Mouse (Mus musculus): ENCODE results near the gene Myrf.

Gene Myrf

DNA sequence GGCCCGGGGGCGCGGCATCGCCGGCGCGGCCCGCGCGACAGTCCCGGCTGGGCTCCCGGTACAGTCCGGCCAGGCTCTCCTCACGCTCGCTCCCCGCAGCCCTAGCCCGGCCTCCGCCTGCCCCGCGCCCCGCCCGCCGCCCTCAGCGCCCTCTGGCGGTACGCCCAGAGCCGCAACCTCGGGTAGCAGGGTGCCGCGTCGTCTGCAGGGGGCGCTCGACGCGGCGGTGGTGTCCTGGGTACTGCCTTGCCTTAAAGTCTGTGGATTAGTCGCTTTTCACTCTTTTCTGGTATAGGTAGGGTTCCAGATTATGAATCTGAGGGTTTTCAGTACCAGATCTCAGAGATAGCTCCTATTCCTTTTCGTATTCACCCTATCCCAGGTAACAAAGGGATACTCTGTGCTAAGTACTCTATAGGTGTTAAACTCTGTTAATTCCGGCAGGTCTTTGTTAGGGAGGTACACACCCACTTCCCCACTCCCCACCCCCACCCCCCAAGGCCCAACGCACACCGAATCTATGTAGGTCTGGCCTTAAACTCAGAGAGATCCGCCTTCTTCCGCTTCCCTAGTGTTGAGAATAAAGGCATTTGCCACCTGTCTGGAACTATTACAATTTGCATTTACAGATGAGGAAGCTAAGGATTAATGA, at the start of gene Myrf:
Gene Myrf (minus strand): TSS at position 95 of the 652 bp plus-strand sequence.
- peak in 1 of 2 experiments; percentile 44 for DNase-seq (ENCODE audit: low spot score in 2 of 2)

DNA sequence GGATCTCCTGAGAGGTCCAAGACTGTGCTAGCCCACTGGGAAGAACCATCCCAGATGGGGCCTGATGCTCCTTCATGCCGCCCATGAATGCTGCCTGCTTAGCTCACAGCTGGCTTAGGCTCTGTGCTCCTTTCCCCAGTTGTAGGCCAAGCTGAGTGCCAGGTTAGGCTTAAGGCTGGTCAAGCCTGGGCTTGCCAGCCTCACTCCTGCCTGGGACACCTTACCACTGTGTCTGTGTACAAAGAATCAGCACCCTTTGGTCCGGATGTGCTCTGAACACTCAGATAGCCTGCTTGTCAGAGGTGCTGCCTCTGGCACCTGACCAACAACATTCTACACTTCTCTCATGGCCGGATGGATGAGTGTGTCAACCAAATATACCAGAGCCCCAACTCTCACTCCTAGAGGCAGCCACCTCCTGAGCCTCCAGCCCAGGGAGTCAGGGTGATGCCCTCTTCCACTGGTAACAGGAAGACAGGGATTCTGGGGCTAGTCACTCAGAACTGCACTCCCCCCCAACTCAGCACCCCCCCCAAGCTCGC, 49.1 kb upstream of the Myrf start:
- DNase-seq (ENCODE audit: low spot score in 2 of 2): no peak

DNA sequence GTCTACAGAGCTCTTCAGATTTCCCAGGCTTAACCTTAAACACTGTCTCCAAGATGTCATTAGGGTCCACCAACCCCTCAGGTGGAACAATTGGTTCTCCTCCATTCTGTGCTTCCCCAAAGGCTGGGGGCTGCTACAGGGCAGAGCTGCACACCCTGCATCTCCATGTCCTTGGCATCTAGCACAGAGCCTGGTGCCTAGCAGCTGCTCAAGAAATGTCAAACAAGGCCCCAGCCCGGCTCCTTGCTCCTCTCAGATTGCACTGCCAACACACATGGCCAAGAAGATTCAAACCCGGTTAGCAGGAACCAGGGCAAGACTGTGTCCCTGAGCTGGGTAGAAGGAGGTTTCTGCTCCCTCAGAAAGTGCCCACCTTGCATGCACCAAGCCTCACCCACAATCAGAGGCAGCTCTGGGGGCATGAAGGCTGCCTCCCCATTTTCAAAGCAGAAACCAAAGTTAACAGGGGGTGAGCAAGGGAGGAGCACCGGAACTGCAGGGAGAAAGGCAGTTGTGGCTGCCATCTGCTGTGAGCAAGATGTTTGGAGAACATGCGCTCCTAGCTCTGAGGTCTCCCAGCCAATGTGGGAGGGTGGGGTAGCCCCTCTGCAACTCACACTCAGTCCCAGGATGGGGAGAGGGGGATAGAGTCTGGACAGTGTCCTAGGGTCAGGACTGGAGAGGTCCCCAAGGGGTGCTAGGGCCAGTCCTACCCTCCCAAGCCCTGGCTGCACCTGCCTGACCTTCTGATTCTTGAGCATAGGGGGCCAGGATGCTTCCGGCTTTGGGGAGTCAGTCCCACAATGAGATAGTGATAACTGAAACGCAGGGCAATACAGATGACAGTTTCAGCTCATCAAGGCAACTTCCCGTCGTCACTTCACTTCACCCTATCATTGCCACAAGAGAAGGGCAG, 47.8 kb upstream of the Myrf start:
- no peak for DNase-seq (ENCODE audit: low spot score in 2 of 2)

DNA sequence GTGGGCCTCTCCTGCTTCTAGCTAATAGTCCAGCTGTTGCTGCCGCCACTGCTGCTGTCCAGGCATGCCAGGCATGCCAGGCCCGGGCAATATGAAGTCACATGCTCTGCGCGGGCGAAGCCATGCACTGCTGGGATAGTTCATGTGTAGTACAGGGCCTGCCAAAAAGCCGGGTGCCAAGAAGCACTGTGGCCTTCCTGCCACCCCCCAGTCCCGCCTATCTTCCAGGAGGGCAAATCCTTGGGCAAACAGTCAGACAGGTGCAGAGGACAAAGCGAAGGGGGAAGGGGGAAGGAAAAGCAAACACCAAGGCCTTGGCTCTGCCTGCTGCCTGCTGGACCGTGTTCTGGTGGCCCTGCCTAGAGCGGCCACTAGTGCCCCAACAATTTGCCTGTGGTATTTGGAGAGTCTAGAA, 45.9 kb upstream of the Myrf start:
- no peak for DNase-seq (ENCODE audit: low spot score in 2 of 2)

DNA sequence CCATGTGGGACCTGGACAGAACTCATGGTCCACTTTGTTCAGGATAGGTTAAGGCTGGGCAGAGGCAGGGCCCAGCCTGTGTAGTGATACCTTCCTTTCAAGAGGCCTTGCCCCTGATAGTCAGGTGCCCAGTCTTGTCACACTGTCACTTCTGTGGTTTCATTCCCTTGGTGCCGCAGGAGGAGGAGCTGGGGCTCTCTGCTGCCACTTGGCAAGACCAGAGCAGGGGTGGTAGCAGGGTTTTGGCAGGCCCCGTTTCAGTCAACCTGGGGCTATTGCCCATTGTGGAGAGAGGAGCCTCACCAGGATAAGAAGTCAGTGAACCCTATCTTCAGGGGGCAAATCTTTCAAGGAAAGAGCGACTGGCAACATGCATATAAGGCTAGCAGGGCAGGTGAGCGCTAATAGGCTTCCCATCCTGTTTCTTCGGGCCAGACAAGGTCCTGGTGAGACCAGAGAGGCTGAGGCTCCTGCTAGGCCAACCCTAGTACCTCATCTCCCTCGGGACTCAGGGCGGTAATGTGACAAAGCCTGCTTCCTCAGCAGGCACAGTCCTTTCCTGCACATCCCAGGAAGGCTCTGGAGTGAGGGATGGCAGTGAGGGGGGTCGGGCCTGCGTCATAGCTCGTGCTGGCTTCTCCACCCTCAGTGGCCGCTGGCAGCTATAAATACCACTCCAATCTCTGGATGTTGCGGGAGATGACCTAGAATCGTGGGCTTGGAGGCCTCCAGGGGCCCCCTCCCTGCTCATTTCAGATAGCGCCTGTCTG, 40.4 kb upstream of the Myrf start:
- no peak for DNase-seq (ENCODE audit: low spot score in 2 of 2)

DNA sequence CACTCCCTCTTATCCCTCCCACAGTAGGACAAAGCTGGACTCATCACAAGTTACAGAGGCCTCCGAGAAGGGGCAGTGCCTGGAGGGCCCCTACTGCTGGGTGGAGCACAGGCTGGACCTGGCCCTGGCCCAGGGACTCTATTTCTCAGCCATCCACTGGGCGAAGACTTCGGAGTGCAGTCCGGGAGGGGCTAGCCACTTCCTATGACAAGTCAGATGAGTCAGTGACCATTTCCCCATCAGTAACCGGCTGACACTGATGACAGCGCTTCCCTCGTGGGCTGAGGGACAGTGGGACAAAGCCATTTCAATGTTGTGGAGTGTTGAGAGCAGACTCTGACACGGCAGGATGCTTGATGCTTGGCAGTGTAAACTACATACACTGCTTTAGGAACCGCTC, 39.1 kb upstream of the Myrf start:
- DNase-seq (ENCODE audit: low spot score in 2 of 2): no peak

DNA sequence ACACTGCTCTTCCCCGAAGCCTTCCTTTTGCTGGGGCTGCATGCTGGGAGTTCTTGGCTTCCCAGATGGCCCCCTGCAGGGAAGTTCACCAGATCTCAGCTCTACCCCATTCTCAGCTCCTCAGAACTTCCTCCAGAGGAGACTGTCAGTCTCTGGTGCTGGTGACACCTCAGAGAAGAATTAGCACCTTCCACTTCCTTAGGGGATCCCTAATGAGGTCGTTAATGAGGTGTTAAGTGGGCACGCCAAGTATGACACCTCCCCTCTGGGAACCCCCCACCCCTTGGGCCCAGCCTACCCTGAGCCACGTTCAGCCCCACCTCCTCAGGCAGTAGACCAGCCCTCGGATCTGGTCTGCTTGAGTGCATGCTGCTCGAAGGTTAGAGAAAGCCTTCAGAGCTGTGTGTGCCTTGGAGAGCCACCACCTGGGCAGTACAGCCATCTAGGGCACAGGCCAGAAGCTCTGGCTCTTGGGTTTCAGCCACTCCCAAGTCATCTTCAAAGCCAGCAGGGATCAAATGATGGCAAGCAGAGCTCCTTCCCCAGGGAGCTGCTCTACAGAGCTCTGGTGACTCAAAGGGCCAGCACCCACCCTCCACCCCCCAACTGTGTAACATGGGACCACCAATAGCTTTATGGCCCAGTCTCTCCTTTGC, 38.2 kb upstream of the Myrf start:
- DNase-seq (ENCODE audit: low spot score in 2 of 2): no peak

DNA sequence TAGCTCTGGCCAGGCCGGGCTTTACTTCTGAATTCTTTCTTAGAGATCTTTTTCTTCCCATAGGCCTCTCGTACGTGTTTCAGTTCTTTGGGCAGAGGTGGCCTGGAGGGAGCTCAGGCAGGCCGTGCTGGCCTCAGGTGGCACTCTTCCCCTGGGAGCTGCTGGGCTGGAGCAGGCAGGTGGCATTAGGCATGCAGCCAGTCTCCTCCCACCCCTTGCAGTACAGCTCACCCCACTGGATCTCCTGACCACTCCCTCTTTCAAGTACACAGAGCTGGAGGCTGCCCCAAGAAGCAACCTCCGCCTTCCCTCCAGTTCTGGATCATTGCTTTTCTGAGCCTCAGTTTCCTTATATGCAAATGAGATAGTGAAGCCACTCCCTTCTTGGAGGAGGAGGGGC, 37.2 kb upstream of the Myrf start:
- no peak for DNase-seq (ENCODE audit: low spot score in 2 of 2)

DNA sequence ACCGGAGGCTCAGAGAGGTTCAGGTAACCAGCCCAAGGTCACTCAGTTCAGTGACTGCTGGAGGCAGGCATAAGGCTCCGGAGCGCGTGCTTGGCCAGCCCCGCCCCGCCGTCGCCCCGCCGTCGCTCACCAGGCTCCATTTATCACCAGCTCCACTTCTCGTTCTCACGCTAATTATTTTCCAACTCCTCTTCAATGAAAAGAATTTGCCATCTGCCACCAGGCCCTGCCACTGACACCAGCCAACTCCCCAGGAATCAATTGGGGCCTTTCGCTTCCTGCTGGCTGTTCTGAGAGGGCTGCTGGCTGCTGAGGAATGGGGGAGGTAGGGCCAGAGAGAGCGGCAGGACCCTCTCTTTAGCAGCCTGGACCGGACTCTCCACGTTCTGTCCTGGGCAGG, 36.8 kb upstream of the Myrf start:
- no peak for DNase-seq (ENCODE audit: low spot score in 2 of 2)

DNA sequence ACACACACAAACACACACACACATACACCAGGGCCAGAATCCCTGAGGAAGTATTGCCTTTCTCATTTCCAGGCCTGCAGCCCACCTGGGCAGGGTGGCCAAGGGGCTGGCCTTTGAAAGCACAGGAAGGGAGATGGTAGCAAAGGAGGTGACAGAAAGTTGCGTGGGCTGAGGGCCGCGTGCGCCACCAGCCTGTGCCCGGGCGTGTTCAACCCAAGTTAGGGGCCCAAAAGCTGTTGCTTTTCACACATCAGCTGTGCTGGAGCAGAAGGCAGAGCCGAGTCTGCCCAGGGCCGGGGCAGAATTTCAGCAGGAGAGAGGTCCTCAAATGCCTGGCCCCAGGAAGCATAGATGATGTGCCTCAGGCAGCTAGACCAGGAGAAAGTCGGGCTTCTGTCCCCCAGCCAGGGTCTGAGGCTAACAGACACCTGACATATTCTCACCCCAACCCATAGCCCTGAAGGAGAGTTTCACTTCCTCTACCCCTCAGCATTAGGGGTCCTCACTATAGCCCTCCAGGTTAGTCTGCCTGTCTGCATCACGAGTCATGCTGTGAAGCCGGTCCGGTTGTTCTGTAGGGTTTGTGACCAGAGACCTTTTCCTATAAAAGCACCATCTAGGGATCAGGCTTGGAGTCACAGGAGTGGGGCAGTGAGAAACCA, 36.1 kb upstream of the Myrf start:
- DNase-seq (ENCODE audit: low spot score in 2 of 2): no peak

DNA sequence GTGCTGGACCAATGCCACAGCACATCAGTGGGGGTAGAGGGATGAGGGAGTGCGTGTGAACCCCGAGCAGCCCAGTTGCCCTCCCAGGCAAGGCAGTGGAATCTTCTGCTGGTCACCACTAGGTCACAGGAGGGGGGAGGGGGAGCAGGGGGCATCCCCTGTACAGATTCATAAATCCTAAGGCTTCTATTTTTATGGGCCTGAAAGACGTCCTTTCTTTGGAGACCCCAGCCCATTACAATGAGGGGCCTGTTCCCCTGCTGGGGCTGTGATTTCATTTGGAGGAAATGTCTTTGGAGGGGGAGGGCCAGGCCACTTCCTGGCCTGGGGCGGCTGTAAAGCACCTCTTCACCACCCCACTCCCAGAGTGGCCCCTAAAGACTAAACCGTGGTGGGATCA, 33.5 kb upstream of the Myrf start:
- DNase-seq (ENCODE audit: low spot score in 2 of 2): no peak

DNA sequence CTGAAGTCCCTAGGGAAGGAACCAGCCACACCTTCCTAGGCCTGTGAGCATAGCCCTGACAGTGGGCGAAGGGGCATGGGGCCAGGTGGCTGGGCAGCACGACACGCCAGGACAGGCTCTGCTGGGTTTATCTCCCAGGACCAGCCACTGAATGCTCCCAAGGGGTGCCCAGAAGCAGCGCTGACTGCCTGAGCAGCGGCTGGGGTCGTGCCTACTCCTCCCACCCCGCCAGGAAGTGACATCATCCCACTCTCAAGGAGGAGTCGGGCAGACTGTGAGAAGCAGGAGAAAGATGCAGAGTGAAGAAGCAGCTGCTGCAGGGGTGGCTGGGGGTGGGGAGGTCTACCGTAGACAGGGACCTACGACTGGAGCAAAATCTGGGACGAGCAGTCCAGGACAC, 32.2 kb upstream of the Myrf start:
- DNase-seq (ENCODE audit: low spot score in 2 of 2): peak in 1 of 2 experiments; percentile 54

DNA sequence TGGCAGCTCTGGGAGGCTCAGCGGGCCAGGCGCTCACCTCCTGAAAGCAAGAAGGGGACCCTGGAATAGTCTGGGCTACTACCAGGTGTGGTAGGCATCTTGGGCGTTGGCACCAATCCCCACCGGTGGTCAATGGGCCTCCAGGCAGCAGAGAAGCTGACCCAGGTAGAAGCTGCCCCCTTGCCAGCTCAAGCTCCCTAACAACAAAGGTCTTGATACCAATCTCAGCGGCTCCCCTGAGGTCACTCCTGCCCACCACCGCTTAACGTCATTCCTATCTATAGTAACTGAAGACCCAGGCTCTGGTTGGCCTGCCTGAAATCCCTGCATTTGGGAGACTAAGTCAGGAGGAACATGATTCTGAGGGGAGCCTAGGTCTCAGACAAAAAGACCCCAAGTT, 31.0 kb upstream of the Myrf start:
- no peak for DNase-seq (ENCODE audit: low spot score in 2 of 2)

DNA sequence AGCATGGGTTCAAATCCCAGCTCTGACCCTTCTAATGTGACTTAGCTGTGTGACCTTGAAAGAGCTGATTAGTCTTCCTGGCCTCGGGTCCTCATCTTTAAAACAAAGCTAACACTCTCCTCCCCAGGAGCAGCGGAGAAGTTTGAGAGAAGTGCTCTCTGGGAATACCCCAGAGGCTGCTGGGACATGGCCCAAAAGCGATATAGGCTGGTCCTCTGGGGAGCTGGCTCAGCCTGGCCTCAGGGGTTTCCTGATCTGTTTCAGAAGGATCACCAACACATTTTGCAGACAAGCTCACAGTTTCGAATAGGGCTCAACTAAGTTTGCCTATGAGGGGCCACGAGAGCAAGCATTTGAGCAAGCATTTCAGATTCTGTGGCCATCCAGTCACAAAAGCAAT, 29.8 kb upstream of the Myrf start:
- no peak for DNase-seq (ENCODE audit: low spot score in 2 of 2)

DNA sequence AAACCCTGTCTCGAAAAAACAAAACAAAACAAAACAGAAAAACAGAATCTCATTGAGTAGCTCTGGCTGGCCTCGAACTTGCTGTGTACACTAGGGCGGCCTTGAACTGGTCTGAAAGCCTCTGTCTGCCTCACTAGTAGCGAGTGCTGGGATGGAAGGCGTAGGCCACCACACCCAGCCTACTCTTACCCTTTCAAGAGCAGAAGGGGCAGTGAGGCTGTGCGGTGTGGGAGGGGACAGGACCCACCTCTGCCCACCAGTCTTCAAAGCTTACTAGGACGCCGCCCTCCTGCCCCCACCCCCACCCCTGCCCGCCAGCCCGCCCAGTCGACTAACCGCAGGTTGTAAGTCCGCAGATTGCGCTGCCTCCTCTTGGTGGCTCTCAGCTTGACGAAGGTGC, 28.3 kb upstream of the Myrf start:
- no peak for DNase-seq (ENCODE audit: low spot score in 2 of 2)

DNA sequence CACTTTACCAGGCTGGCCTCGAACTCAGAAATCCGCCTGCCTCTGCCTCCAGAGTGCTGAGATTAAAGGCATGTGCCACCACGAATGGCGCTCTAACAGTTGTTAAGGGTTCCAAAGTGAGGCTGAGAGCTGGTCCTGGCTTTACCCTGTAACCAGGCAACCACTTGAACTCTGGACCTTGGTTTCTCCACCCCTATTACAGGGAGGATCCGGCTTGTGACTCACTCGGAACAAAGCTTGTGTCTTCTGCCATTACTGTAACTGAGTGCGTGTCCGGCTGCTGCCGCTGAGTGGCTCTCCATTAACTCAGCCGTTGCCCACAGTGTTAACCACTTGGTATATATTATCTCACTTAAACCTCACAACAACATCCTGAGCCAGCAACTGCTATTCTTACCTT, 27.4 kb upstream of the Myrf start:
- no peak for DNase-seq (ENCODE audit: low spot score in 2 of 2)

DNA sequence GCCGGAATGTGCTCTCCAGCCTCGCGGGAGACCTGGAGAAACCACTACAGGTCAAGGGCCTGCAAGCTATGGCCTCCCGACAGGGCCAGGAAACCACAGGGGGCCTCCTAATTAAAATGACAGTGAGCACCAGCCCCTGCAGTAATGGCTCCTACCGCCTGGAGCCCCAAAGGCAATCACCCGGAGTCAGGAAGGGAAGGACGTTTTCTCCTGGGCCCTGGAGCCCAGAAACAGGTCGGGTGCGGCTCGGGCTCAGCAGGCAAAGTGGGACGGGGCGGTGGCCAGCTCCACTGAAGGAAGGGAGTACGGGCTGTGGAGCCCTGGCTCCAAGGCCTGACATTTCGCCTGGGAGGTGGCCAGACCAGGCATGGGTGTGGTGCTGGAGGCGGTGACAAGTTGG, 26.5 kb upstream of the Myrf start:
- DNase-seq (ENCODE audit: low spot score in 2 of 2): no peak

DNA sequence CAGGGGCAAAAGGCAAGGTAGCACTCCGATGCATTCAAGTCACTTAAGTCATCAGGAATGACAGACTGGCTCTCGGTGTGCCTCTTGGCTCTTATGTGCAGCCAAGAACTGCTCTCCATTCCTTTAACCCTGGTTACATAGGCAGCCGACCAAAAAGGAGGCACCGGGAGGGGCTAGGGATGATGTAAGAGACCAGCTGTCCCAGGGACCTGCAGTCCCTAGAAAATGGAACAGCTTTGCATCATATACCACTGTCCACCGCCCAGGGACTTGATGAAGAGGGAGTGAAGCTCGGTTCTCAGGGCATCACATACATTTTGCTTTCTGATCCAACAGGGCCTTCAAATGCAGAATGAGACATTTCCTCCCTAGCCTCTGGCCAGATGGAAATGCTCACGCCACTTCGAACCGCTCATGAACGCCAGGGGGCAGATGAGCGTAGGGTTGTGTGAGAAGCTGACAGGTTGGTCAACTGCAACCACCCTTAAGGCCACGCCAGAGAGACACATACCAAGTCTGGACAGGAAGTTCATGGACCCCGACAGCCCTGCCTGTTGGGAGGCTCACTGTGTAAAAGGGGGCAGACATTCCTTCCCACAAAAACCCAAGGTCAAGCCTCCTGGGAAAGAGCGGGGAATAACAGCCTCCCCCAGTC, 25.8 kb upstream of the Myrf start:
- no peak for DNase-seq (ENCODE audit: low spot score in 2 of 2)

DNA sequence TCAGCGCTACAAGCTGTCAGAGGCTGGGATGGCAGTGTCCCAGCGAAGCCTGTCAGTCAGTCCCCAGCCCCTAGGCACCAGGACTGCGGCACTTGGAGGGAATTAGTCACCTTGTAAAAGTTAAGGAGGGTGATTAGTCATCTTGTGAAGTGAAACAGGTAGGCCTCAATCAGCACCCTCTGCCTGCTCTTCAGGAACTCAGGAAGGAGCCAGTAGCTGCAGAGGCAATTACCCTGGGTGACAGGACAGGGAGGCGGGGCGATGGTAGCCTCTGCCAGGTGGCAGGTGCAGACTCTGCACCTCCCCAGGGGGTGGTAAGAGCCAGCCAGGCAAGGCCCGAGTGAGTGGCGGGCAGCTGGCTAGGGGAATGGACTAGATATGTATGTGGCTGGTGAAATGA, 20.8 kb upstream of the Myrf start:
- no peak for DNase-seq (ENCODE audit: low spot score in 2 of 2)

DNA sequence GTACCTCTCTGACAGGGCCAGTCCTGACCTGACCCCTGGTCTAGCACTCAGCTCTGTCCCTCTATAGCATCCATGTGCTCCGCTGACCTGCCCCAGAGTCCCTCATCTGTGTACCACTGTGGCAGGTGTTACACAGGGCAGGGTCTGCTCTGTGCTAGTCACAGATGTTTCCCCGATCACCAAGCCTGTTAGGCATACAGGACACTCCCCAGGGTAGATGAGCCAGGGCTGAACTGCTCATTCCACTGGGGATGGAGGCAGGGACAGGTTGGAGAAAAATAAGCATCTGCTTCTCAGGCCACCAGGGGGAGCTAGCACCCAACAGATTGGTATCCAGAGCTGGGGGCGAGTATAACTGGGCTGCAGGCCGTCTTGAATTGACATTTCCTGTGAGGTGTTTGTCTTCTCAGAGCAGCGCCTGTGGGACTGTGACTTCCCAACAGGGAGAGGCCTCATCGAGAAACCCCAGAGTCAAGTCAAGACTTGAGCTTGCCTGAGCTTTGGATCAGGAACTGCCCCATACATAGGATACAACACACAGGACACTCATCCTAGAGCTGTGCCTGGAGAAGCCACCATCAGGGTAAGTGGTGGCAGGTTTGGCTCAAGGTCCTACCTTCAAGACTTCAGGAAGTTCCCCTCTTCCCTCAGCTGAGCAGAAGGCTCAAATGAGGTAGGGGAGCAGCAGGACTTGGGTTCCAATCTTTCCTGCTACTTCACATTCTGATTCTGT, 17.9 kb upstream of the Myrf start:
- DNase-seq (ENCODE audit: low spot score in 2 of 2): peak; percentile 64 to 74

Data from frontal cortex, postnatal 14 days (tissue).